Mouse (Mus musculus): ENCODE results near the gene Cdk6.

DNA sequence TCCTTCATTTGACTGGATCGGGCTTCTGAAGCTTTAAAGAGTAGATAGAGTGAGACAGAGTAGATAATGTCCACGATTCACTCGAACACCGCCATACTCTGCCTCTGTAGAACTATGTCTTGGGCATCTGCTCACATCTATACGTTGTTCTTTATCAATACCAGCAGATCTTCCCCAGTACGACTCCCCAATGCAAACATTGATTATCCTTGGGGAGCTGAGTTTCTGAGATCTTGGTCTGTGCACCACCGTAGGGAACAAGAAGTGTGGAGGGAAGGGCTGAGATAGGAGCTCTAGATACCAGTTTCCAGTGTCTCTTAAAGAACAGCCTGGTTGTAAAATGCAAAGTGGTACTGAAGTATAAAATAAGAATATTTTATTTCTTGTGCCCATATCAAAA lies 141.2 kb downstream of the Cdk6 start:
- TF ChIP-seq POLR2AphosphoS2 (IDR thresholded peaks at IDR 0.05; ENCODE audit: insufficient read length, low read depth): no peak
- TF ChIP-seq CEBPB (IDR thresholded peaks at IDR 0.05; ENCODE audit: insufficient read depth, poor library complexity, severe bottlenecking): no peak
- TF ChIP-seq POLR2A (IDR thresholded peaks at IDR 0.05; ENCODE audit: insufficient read length, low read depth): no peak
- no peak for TF ChIP-seq MYOG (IDR thresholded peaks at IDR 0.05; ENCODE audit: control insufficient read depth in 1 of 3, insufficient read depth in 1 of 3, insufficient read length in 2 of 3, low read depth in 2 of 3)

All from myocyte (in vitro differentiated cells).